Mouse (Mus musculus) olfactory bulb, adult 2 months (tissue): ENCODE measurements at regions not wholly inside any gene's neighbourhood (a gene's known extent, or its start where the extent isn't known, plus 50 kb on each side); places are given as distances from the start of the nearest gene placed in this dataset.

Experiments
- CTCF ChIP-seq: fragments of 200-500 bp; IDR thresholded peaks from 2 replicates; pipeline ENCODE4 v1.5.1; 2012; ENCODE audit warnings: low read depth, mild to moderate bottlenecking, low read length, moderate library complexity; ENCODE audit not compliant: insufficient read depth
- POLR2A ChIP-seq: fragments of 200-500 bp; IDR thresholded peaks from 2 replicates; pipeline ENCODE4 v1.6.1; 2012; ENCODE audit warnings: mild to moderate bottlenecking, low read depth, low read length, moderate library complexity; ENCODE audit not compliant: insufficient read depth

DNA sequence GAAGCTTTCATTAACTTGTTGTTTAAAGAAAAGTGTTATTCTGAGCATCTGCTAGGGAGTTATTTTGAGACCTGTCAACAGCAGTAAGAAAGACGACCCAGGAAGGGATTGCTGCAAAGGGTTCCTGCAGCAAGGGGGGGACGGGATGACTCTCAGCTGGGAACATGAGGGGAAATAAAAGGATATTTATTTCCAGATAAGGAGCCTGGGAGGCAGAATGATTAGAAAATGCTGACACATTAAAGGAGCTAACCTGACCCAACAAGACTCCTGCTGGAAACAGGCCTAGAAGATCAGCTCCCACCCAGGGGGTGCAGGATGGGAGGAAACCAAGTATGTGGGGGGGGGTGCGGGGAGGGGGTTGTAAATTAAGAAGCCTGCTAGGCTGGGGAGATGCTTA, 240.0 kb downstream of the Cd83 start:
- no peak for TF ChIP-seq POLR2A
- no peak for TF ChIP-seq CTCF
